Mouse (Mus musculus) heart, embryonic 12.5 days (tissue): ENCODE measurements around the gene Lamb1. TPM values are rescaled to one million over a fixed set of nuclear protein-coding genes. Genes with fewer than 3 reads are reported as not detected.

Source experiments
- polyA plus RNA-seq: library from polyadenylated mRNA; unstranded; fragments of >200 nt; fragmentation: Nextera tagmentation; extraction: Ambion mirVana; gene quantifications from 2 replicates; pipeline ENCODE4 v1.2.1, GENCODE M21; 2016

The Lamb1 gene
- polyA plus RNA-seq, 1 experiment from 2014 or later = 127 TPM

Other genes with a start within 250 kb of the Lamb1 start
- 0.81 and 1.2 TPM in 2 replicates for gene Fam110c, start 191.4 kb upstream of the Lamb1 start, polyA plus RNA-seq
- gene Gm6993, start 24.5 kb upstream of the Lamb1 start, polyA plus RNA-seq = not detected in 2 replicates
- 235 and 238 TPM in 2 replicates for gene Dld, start 86.2 kb downstream of the Lamb1 start, polyA plus RNA-seq
- 0.10 TPM in 1 of 2 replicates, not detected in the other for gene Slc26a3, start 125.6 kb downstream of the Lamb1 start, polyA plus RNA-seq
- 10.7 and 11.3 TPM in 2 replicates for gene Cbll1, start 234.4 kb downstream of the Lamb1 start, polyA plus RNA-seq